Mouse (Mus musculus) WW6 (cell line): ENCODE measurements around the gene Eid1.

Experiments
- DNase-seq: peaks from one replicate; pipeline ENCODE4 v3.0.0-alpha.2; 2013; ENCODE audit warnings: low read depth, low spot score

Gene Eid1

GRCm38 (mm10) chr2:125667721-125668120 lies 5.2 kb upstream of the Eid1 start:
- DNase-seq: no peak

DNA sequence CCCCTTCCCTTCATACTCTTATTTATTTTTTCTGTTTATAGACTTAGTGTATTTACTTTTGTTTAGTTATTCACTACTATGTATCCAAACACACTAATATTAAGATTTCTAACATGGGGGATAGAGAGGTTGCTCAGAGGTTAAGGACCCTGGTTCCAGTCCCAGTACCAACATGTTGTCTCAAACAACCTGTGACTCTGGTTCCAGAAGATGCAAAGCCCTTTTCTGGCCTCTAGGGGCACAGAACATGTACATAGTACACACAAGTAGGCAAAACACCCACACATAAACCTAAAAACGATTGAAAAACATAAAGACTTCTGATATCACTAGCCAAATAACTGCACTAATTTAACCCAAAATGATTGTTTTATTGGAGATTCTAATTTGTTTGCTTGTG lies 2.0 kb upstream of the Eid1 start:
- no peak for DNase-seq

DNA sequence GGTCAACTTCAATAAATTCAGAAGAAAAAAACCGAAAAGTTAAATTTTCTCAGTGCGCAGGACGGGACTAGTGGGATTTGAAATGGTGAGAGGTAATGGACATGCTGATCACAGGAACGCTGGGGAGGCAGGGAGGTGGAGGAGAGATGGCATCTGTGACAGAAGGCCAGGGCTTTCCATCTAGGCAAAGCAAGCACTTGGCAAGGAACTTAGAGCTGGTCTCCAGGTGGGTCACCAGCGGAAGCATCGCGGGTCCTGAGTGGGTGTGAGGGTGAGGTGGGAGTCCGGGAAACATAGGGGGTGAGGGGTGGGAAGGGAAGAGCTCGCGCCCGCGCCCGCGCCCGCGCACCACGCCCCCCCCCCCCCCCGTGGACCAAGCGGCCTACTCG lies 333 bp upstream of the Eid1 start:
- no peak for DNase-seq

- DNase-seq: no peak
Measured at GRCm38 (mm10) chr2:125681811-125682210, 8.9 kb downstream of the Eid1 start.

- DNase-seq: no peak
Measured at GRCm38 (mm10) chr2:125683895-125684294, 11.0 kb downstream of the Eid1 start.

GRCm38 (mm10) chr2:125684559-125685440 lies 11.9 kb downstream of the Eid1 start:
- DNase-seq: no peak

- DNase-seq: no peak
Measured at GRCm38 (mm10) chr2:125685441-125686150, 12.7 kb downstream of the Eid1 start.

DNA sequence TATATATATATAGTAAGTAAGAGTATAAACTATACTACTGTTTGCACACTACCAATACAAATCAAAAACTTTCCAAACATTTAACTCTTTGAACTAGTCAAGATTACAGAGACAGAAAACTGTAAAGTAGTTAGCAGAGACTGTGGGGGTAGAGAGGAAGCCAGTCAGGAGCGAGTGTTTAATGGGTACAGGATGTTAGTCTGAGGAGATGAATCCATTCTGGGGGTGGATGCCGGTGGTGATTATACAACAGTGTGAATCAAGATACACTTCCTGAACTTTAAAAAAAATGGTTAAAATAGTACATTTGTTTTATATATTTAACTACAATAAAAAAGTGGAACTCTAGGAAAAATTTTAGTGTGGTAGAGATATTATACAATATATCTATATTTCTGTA lies 19.1 kb downstream of the Eid1 start:
- DNase-seq: no peak

- no peak for DNase-seq
Measured at GRCm38 (mm10) chr2:125694798-125695197, 21.9 kb downstream of the Eid1 start.

DNA sequence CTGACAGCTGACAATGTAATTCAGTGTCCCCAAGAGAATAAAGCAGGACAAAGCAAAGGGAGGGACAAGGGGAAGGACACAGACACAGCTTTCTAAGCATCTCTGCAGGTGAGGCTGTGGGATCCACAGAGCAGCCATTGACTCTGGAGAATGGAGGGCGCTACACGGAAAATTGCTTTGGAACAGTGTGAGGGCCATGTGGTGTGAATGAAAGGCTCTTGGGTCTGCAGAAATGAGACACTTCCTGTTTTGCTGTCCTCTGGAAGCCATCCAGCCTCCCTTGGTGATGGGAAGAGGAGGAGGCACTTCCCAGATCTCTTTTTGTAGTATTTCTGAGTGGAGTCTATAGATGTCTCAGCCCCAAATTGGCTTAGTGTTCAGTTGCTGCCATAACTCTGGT lies 23.3 kb downstream of the Eid1 start:
- DNase-seq: no peak

DNA sequence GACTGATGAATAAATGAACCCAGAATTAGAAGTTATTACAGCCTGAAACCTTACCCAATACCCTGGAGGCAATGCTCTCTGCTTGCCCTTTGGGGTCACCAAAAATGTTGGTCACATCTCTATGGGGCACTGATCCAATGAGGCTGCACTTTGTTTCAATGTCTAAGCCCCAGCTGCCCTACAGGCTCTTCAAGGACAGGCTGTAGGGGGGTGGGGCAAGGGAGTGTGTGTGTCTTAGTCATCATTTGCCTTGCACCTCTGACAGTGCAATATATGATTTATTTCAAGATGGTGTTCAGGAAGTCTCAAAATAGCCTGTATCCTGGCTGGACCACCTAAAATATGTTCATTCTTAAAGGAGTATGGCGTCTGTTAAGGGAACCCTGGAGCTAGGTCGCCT lies 28.7 kb downstream of the Eid1 start:
- DNase-seq: no peak

DNA sequence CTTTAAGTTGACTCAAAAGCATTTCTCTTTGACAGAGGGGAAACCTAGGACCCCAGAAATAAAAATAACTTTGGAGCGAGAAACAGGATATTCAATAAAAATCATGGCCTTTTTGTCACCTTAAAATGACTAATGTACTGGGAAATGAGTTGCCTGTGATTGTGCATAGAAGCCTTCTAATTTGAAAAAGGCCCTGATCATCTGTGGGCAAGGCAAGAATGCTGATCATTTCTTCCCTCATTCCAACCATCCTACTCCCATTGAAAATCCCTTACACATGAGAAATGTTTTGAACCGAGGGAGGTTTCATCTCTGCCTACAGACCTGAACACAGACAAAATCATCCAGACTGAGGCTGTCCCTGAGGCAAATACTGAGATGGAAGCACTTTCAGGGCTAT lies 30.0 kb downstream of the Eid1 start:
- DNase-seq: no peak

DNA sequence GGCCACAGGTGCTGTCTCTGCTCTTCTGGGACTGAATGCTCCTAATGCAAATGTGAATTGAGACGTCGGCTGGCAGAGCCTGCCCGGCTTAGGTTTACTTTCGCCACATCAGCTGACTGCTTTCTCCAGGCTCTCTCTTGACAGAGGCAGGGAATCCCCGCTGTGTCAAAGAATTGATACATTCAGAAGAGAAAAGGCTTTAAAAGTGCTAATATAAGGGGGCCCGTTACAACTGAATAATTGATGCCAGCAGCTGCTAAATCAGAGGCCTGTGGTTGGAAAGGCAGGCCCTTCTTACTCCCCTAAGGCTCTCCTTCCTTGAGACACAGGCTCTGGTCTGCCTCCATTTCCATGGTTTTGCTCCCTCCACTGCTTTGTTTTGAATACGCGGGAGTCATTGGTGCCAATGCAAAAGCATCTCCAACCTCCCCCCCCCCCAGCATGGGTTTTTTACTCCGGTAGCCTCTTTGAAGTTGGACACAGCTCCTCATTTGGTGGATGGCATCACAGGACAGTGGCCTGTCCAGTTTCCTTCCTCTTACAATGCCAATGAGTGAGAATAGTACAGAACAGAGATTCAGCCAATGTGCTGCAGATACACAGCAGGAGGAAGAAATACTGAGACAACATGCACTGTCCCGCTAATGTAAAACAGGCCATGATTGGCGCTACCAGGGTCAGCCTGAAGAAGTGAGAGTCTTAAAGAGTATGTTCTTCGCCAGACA lies 32.2 kb downstream of the Eid1 start:
- DNase-seq: no peak

GRCm38 (mm10) chr2:125706510-125706921 lies 33.6 kb downstream of the Eid1 start:
- no peak for DNase-seq

DNA sequence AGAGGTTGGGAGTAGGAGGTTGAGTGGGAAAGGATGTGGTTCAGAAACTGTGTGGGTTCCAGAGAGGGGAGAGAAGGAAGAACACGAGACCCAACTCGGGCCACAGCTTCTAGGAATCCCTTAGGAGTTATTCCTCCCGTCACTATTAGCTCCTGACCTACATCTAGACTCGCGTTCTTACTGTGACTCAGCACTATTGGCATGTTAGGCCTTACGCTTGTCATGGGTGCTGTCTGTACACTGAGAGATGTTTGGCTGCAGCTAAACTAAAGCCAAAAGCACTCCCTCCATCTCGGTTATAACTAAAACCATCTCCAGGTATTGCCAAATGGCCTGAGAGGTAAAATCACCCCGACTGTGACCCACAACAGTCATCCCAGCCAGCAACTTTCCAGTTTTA lies 43.7 kb downstream of the Eid1 start:
- no peak for DNase-seq

- no peak for DNase-seq
Measured at GRCm38 (mm10) chr2:125723086-125723407, 50.2 kb downstream of the Eid1 start.

GRCm38 (mm10) chr2:125723408-125724085 lies 50.7 kb downstream of the Eid1 start:
- no peak for DNase-seq

DNA sequence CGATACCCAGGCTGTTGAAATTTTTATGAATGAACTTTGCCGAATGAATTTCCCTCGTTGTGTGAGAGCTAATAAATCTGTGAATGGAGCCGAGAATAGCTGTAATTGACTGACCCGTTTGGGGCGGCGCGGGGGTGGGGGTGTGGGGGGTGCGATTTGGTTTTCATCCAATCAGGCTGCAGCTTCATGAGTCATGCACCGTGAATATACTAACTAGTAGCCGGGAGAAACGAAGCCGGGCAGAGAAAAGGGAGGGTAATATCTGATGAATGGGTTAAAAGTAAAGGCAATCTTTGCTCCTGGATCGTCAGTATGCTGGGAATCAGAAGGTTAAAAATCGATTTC lies 51.2 kb downstream of the Eid1 start, which contains the start of gene Shc4:
Shc4 (minus strand) TSS at position 63 of the 345 bp plus-strand sequence.
- DNase-seq: no peak
